Mouse (Mus musculus): Measurements from ENCODE around the gene Stk38l. TPM values are rescaled to one million over a fixed set of nuclear protein-coding genes. Genes with fewer than 3 reads are reported as not detected.

The Stk38l gene
- polyA plus RNA-seq, 1 experiment from 2014 or later, result 16.2 TPM

DNA sequence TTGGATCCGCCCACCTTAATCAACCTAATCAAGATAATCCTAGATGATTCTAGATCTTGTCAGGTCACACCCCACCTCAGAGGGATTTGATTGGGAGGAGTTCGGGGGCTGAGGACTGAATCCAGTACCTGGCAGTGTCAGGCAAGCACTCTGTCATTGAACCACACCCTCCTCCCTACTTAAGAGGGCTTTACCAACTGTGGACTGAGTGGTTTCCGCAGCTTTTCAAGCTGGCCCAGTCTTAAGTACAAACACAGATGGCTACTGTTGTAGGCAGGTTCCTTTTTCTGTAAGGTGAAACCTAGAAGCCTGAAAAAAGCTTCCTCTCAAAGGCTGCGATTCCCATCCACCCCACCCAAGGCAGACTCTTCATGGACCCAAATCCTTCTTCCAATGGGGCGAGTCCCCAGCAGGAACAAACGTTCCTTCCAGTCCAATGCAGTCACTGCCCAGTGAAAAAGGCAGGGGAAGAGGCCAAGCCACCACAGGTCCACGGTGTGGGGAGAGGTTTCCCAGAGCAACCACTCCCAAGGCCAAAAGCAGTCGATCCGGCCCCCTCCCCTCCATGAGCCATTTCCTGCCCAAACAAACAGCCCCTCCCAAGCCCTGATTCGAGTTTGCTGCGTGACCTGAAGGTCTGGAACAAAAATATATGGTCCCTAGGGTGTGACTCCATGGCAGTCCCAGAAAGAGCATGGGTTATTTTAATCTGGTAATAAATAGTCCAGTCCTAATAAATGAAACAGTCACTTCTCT lies 22.5 kb upstream of the Stk38l start:
- Histone ChIP-seq H3K4me1 (replicated peaks) (no peaks in the 10 kb centered on the region), H3K4me2 (replicated peaks) (no peak overlapping the region), H3K9me3 (no peaks in the 10 kb centered on the region), H3K27ac (no peak overlapping the region), H3K36me3 (no peaks in the 10 kb centered on the region), H3K9ac (replicated peaks) (no peak overlapping the region), H3K4me3 (replicated peaks) (no peak overlapping the region), H3K27me3 (no peaks in the 10 kb centered on the region)
- WGBS, result 79% methylated on average over 11 of the region's 11 CpGs
- no peak for ATAC-seq

DNA sequence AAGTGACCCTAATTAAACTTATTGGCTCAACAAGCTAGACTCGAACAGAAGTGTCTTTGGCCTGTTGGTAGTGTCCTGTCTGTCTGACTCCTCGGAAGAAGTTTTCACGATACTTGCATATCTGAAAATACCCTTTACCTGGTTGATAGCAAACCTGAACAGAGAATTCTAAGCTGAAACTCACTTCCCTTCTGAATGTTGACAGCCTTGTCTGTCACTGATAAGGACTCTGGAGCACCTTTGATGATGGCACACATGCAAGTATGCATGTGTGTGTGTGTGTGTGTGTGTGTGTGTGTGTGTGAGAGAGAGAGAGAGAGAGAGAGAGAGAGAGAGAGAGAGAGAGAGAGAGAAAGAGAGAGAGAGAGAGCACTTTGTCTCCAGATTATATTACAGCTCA lies 21.4 kb upstream of the Stk38l start:
- no peaks in the 10 kb centered on the region for H3K9me3 ChIP-seq
- H3K4me1 ChIP-seq (replicated peaks), result no peaks in the 10 kb centered on the region
- no peak for ATAC-seq
- 81% methylated on average over 3 of the region's 3 CpGs for WGBS
- H3K36me3 ChIP-seq, result no peaks in the 10 kb centered on the region
- H3K4me2 ChIP-seq (replicated peaks), result no peak overlapping the region
- no peak overlapping the region for H3K9ac ChIP-seq (replicated peaks)
- H3K4me3 ChIP-seq (replicated peaks), result no peak overlapping the region
- no peaks in the 10 kb centered on the region for H3K27me3 ChIP-seq
- H3K27ac ChIP-seq, result no peak overlapping the region

DNA sequence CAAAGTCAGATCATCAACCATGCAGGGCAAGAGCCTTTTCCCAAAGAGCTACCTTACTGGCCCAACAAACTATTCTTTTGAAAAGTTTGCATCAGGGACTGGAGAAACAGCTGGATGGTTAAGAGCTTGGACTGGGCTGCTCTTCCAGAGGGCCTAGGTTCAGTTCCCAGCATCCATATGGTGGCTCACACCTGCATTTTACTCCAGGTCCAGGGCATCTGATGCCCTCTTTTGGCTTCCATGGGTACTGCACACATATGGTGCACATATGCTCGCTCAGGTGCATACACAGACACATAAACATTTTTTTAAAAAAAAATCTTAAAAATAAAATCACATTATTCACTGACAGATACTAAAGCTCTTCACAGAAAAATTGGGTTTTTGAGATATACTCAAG lies 19.2 kb upstream of the Stk38l start:
- no peak for ATAC-seq
- H3K36me3 ChIP-seq, result no peaks in the 10 kb centered on the region
- H3K4me2 ChIP-seq (replicated peaks), result no peak overlapping the region
- H3K27ac ChIP-seq, result no peak overlapping the region
- no peaks in the 10 kb centered on the region for H3K4me1 ChIP-seq (replicated peaks)
- no peak overlapping the region for H3K9ac ChIP-seq (replicated peaks)
- WGBS, result 77% methylated on average over 1 of the region's 1 CpGs
- H3K27me3 ChIP-seq, result no peaks in the 10 kb centered on the region
- H3K9me3 ChIP-seq, result no peaks in the 10 kb centered on the region
- H3K4me3 ChIP-seq (replicated peaks), result no peak overlapping the region

DNA sequence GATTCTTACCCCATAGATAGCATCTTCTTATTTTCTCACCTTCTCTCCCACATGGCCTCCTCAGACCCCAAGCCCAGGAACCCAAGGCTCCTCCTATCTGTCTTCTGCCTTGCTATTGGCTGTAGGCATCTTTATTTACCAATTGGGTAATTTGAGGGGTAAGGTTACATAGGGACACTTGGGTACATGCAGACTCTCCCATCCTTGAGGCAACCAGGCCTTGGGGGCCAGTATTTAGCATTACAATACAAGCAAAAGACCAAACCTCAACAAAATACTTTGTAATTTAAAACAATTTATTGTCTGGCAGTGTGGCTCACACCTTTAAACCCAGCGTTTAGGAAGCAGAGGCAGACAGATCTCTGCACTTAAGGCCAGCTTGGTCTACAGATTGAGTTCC lies 5.2 kb upstream of the Stk38l start:
- Histone ChIP-seq H3K4me3 (replicated peaks) (no peak overlapping the region), H3K4me1 (replicated peaks) (no peaks in the 10 kb centered on the region), H3K27me3 (no peaks in the 10 kb centered on the region), H3K27ac (no peak overlapping the region), H3K9me3 (no peaks in the 10 kb centered on the region), H3K9ac (replicated peaks) (no peak overlapping the region), H3K36me3 (no peaks in the 10 kb centered on the region), H3K4me2 (replicated peaks) (no peak overlapping the region)
- no peak for ATAC-seq
- 74% methylated on average over 1 of the region's 1 CpGs for WGBS

DNA sequence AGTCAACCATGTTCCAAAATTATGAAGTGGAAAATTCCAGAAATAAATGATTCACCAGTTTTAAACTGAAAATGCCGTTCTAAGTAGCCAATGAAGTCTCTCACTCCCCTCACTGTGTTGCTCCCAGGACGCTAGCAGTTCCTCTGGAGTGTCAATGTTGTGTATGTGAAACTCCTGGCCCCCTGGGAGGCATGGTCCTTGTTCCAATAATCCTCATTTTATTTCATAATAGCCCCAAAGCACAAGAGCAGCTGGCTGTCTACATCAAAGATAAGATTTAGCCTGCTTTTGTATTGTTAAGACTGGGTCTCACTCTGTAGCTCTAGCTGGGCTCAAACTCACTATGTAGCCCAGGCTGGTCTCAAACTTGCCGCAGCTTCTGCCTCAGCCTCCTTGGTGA lies 990 bp upstream of the Stk38l start:
- Histone ChIP-seq H3K27ac (no peak overlapping the region), H3K4me2 (replicated peaks) (no peak overlapping the region), H3K4me1 (replicated peaks) (peaks cover 16% of the 10 kb centered on the region), H3K36me3 (no peaks in the 10 kb centered on the region), H3K4me3 (replicated peaks) (no peak overlapping the region), H3K9ac (replicated peaks) (no peak overlapping the region), H3K27me3 (no peaks in the 10 kb centered on the region), H3K9me3 (no peaks in the 10 kb centered on the region)
- WGBS, result 84% methylated on average over 3 of the region's 3 CpGs
- ATAC-seq, result no peak

DNA sequence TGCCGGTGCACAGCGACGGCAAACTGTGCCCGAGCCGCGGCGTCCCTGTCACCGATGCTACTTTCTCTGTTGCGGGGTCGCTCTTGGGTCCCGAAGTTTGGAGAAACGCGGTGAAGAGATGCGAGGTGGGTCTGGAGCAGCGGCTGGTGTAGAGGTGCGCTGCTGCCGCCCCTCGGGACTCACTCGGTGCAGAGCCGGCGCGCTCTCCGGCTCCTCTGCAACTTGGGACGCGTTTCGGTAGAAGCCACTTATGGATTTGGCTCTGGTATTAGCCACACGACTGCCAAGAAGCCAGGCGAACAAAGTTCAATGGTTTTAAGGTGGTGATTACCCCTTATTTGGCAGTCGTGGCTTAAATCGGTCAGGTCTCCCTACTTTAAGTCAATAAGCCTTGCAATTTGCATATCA lies 593 bp downstream of the Stk38l start:
- Histone ChIP-seq H3K4me2 (replicated peaks) (peak overlapping the region; percentile 82), H3K9ac (replicated peaks) (peak overlapping the region; percentile 85), H3K27ac (peak overlapping the region; percentile 80), H3K27me3 (no peaks in the 10 kb centered on the region), H3K4me1 (replicated peaks) (peaks cover 16% of the 10 kb centered on the region), H3K9me3 (no peaks in the 10 kb centered on the region), H3K4me3 (replicated peaks) (peak overlapping the region; percentile 81), H3K36me3 (no peaks in the 10 kb centered on the region)
- 0% methylated on average over 30 of the region's 30 CpGs for WGBS
- ATAC-seq, result peak; percentile 65

DNA sequence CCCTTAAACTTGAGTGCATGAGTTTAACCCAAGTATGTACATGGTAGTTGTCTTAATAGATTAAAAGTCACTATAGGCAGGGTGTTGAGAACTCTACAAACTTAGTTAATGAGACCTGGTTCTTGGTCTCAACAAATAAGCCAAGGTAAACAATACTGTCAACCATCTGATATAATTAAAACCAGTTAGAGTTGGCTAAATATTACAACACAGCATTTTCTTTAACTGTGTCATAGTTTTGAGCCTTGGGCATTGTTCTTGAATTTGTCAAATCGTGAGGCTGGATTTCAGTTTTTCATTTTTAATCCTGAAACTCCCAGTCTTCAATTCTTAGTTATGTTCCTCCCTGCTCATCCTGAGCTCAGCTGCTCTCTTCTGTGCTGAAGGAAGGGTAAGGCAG lies 6.2 kb downstream of the Stk38l start:
- H3K9me3 ChIP-seq, result no peaks in the 10 kb centered on the region
- H3K4me1 ChIP-seq (replicated peaks), result peaks cover 18% of the 10 kb centered on the region
- 90% methylated on average over 1 of the region's 1 CpGs for WGBS
- H3K4me2 ChIP-seq (replicated peaks), result no peak overlapping the region
- no peak overlapping the region for H3K27ac ChIP-seq
- no peak for ATAC-seq
- no peaks in the 10 kb centered on the region for H3K36me3 ChIP-seq
- H3K27me3 ChIP-seq, result no peaks in the 10 kb centered on the region
- H3K4me3 ChIP-seq (replicated peaks), result no peak overlapping the region
- no peak overlapping the region for H3K9ac ChIP-seq (replicated peaks)

DNA sequence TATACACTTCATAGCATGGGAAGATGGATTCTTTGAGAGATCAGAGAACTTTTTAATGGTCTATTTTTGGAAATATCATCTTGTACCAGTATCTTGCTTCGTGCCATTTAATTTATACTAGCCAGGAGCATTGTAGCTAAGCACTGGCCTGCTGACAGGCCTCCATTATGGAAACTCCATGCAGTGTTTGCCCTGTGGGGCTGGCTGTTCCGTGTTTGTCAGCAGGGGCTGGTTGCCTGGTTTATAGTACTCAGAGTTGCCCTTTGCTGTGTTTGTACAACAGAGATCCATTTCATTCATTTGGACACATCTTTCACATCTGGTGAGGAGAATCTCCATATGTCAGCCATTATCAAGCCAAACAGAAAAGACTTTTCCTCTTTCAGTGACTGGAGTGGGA lies 6.9 kb downstream of the Stk38l start:
- Histone ChIP-seq H3K27me3 (no peaks in the 10 kb centered on the region), H3K4me1 (replicated peaks) (peaks cover 12% of the 10 kb centered on the region; the same call in 1 of the 2 replicates), H3K27ac (0 out of 2 replicates have a peak overlapping the region, but pooled peaks have one; percentile 4), H3K4me3 (replicated peaks) (no peak overlapping the region), H3K4me2 (replicated peaks) (no peak overlapping the region), H3K36me3 (no peaks in the 10 kb centered on the region), H3K9ac (replicated peaks) (no peak overlapping the region), H3K9me3 (no peaks in the 10 kb centered on the region)
- no peak for ATAC-seq
- 58% methylated on average over 2 of the region's 2 CpGs for WGBS

DNA sequence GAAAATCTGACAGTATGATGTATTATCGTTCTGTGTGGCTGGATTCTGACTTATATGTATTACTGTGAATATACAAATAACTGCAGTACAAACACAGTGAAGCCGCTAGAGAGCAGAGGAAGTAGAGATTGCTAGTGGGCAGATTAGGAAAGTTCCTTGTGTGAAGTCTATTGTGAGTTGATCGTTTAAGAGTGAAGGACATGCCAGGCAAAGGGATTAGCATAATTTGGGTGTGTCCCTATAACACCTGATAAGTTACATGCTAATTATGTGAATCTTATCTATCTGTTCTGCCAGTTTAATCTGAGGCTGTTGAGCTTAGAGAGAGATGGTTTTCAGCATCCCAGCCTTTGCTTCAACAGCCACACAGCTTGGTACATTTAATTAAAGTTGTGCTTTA lies 7.4 kb downstream of the Stk38l start:
- Histone ChIP-seq H3K9ac (replicated peaks) (no peak overlapping the region), H3K27ac (0 out of 2 replicates have a peak overlapping the region, but pooled peaks have one; percentile 4), H3K36me3 (no peaks in the 10 kb centered on the region), H3K4me3 (replicated peaks) (no peak overlapping the region), H3K27me3 (no peaks in the 10 kb centered on the region), H3K4me2 (replicated peaks) (no peak overlapping the region), H3K9me3 (no peaks in the 10 kb centered on the region), H3K4me1 (replicated peaks) (peaks cover 8% of the 10 kb centered on the region; the same call in 1 of the 2 replicates)
- no peak for ATAC-seq
- WGBS, result 64% methylated on average over 3 of the region's 3 CpGs

DNA sequence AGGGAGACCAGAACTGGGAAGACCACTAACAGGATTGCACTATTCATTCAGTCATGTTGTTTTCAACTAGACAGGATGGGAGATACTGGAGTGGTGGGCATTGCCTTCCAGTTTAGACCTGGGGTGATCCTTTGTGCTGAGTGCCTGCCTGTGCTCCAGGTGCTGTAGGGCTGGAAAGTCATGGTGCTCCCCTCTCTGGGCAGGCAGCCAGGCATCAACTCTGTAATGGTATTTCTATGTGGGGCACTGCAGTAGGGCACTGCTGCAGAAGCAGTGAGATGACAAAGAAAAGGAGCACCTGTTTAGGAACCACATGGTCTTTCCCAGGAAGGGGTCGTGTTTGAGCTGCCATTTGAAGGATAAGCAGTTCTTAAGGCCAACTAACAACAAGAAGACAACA lies 7.9 kb downstream of the Stk38l start:
- Histone ChIP-seq H3K9ac (replicated peaks) (no peak overlapping the region), H3K4me1 (replicated peaks) (peaks cover 7% of the 10 kb centered on the region; the same call in 1 of the 2 replicates), H3K36me3 (no peaks in the 10 kb centered on the region), H3K4me2 (replicated peaks) (no peak overlapping the region), H3K27ac (no peak overlapping the region), H3K27me3 (no peaks in the 10 kb centered on the region), H3K9me3 (no peaks in the 10 kb centered on the region), H3K4me3 (replicated peaks) (no peak overlapping the region)
- ATAC-seq, result no peak
- WGBS, result 54% methylated on average over 1 of the region's 1 CpGs

DNA sequence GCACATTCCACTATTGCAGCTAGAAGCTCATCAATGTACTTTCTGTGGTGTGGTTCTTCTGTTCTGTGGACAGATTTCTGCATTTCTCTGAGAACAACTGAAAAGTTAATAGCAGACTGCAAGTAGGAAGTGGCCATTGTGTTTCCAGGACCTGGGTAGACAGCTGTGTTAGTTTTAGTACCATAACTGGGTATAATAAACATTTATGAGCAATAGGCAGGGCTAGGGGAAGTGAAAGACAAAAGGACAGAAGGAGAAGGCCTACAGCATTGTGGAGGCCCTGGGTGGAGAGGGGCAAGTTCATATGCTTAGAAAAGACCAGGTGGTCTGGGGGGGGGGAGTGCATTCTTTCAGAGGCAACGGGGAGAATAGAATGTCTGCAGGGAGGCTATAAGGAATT lies 8.8 kb downstream of the Stk38l start:
- 67% methylated on average over 1 of the region's 1 CpGs for WGBS
- Histone ChIP-seq H3K9me3 (no peaks in the 10 kb centered on the region), H3K9ac (replicated peaks) (no peak overlapping the region), H3K36me3 (no peaks in the 10 kb centered on the region), H3K27me3 (no peaks in the 10 kb centered on the region), H3K4me2 (replicated peaks) (no peak overlapping the region), H3K4me3 (replicated peaks) (no peak overlapping the region), H3K4me1 (replicated peaks) (peaks cover 7% of the 10 kb centered on the region; the same call in 1 of the 2 replicates), H3K27ac (no peak overlapping the region)
- no peak for ATAC-seq

DNA sequence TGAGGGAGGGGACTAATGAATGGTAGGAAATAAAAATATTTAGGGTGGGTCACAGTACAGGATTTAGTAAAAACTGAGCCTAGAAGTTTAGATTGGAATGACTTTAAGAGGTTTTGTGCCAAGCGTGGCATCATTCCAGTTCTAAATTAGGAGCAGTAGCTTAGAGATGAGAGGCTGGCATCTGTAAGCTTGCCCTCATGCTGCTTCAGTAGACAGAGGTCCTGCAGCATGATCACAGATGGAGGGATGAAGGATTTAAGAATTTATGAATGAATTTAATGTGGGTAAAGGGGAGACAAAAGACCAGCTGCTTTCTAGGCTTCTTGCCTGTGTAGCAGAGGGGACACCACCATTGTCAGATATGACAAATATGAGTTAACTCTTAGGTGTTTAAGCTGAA lies 14.1 kb downstream of the Stk38l start:
- H3K4me3 ChIP-seq (replicated peaks), result no peak overlapping the region
- no peaks in the 10 kb centered on the region for H3K36me3 ChIP-seq
- H3K4me1 ChIP-seq (replicated peaks), result peaks cover 5% of the 10 kb centered on the region; the same call in 1 of the 2 replicates
- ATAC-seq, result no peak
- no peak overlapping the region for H3K4me2 ChIP-seq (replicated peaks)
- 76% methylated on average over 1 of the region's 1 CpGs for WGBS
- H3K27me3 ChIP-seq, result no peaks in the 10 kb centered on the region
- no peak overlapping the region for H3K9ac ChIP-seq (replicated peaks)
- H3K9me3 ChIP-seq, result no peaks in the 10 kb centered on the region
- no peak overlapping the region for H3K27ac ChIP-seq

DNA sequence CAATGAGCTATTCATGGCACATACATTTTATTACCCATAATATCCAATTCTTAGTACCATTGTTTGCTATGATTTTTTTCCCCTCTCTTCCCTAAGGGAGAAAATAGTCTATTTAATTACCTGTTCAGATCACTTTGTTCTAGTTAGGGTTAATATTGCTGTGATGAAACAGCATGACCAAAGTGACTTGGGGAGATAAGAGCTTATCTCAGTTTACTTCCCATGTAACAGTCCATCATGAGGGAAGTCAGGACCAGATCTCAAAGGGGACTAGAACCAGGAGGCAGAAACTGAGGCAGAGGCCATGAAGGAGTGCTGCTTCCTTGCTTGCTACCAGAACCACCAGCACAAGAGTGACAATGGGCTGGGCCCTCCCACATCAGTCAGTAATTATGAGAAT lies 15.9 kb downstream of the Stk38l start:
- no peak overlapping the region for H3K4me2 ChIP-seq (replicated peaks)
- H3K27ac ChIP-seq, result no peak overlapping the region
- H3K9me3 ChIP-seq, result no peaks in the 10 kb centered on the region
- no peak overlapping the region for H3K9ac ChIP-seq (replicated peaks)
- no peak overlapping the region for H3K4me3 ChIP-seq (replicated peaks)
- H3K27me3 ChIP-seq, result no peaks in the 10 kb centered on the region
- no peaks in the 10 kb centered on the region for H3K36me3 ChIP-seq
- peaks cover 5% of the 10 kb centered on the region; the same call in 1 of the 2 replicates for H3K4me1 ChIP-seq (replicated peaks)
- no peak for ATAC-seq
